Mouse (Mus musculus): ENCODE data around the gene Urad. TPM values are rescaled to one million over a fixed set of nuclear protein-coding genes. Genes with fewer than 3 reads are reported as not detected.

Gene Urad
- total RNA-seq (2022) = not detected

DNA sequence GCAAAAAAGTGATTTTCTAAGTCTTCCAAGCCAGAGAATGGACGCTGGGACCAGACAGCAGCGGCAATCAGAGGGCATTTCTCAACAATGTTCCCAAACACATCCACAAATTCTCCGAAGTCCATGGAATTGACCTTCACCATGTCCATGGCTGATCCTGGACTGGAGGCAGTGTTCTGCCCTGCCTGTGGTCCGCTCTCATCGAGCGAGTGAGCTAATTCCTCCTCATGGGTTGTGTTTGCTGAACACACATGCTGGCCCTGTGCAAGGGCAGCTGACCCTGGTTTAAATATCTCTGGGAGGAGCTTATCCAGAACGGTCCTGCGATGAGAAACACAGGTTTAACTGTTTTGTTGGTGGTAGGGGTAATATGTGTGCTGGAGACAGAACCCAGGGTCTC, at the start of gene Urad:
Urad (minus strand) TSS at position 258 of the 400 bp plus-strand sequence.
- DNase-seq (ENCODE audit: low spot score in 2 of 2) = no peak

- no peak for DNase-seq (ENCODE audit: low spot score in 2 of 2)
Measured at GRCm38 (mm10) chr5:147370276-147370675, 48.0 kb upstream of the Urad start.

GRCm38 (mm10) chr5:147368221-147368620, 46.0 kb upstream of the Urad start:
- DNase-seq (ENCODE audit: low spot score in 2 of 2) = no peak

DNA sequence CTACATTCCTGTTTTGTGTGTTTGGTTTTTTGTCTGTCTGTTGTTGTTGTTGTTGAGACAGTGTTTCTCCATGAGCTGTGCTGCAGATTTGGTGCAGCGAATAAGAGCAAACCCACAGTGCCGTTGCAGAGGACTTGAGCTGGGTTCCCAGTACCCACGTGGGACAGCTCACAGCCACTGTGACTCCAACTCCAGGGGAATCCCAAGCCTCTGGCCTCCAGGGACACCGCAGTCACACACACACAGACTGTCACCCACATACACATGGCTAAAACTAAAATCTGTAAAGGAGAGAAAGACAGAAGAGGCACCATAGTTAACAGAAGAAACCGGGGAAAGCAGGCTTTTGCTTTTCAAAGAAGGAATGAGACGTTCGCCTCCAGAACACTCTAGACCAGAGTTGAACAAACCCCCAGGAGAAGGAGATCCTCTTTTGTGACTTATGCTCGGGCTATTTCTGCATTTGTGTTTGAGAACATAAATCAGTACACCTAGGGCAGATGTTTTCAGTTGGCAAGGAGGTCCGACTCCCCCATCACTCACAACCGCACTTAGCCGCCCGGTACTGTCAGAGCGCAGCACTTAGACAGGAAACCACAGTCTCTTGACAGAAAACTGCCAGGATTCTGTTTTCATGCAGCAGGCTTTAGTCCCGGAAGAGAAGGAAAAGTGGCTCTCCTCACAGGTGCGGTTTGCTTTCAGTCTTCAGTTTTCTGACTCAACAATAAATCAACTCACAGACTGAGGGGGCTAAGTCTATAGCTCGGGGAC, 43.9 kb upstream of the Urad start:
- no peak for DNase-seq (ENCODE audit: low spot score in 2 of 2)

DNA sequence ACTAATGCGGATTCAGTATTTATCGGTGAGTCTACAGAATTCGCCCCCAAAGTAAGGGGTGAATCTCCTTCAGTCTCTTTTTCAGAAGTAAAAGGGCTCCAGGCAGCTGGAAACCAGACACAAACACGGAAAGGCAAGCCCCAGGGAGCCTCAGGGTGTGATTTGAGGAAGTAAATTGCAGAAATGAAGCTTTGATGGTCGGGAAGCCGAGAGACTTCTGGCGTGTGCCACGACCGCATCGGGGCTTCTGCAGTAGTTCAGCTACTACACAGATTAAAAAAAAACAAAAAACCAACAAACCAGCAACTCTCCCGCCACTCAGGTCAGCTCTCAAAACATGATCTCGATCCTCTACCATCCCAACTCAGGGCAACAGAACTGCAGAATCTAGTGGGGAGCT, 40.8 kb upstream of the Urad start:
- DNase-seq (ENCODE audit: low spot score in 2 of 2) = no peak

DNA sequence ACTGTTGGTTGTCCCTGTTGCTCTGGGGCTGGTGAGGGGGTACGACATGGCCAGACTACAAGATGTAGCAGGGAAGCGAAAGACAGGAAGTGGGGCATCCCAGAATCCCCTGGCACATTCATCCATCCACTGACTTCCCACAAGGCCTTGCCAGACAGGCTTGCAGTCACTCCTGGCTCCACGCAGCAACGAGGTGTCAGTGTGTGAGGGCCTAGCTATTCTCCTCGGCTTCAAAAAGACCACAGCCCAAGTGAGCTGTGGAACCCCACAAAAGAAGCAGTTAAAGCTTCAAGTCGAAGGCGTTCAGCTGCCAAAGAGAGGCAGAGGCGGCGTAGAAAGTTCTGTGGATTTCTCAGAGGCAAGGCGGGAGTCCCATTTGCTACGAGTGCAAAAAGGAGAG, 36.2 kb upstream of the Urad start:
- no peak for DNase-seq (ENCODE audit: low spot score in 2 of 2)

- DNase-seq (ENCODE audit: low spot score in 2 of 2) = no peak
Measured at GRCm38 (mm10) chr5:147357536-147357935, 35.3 kb upstream of the Urad start.

DNA sequence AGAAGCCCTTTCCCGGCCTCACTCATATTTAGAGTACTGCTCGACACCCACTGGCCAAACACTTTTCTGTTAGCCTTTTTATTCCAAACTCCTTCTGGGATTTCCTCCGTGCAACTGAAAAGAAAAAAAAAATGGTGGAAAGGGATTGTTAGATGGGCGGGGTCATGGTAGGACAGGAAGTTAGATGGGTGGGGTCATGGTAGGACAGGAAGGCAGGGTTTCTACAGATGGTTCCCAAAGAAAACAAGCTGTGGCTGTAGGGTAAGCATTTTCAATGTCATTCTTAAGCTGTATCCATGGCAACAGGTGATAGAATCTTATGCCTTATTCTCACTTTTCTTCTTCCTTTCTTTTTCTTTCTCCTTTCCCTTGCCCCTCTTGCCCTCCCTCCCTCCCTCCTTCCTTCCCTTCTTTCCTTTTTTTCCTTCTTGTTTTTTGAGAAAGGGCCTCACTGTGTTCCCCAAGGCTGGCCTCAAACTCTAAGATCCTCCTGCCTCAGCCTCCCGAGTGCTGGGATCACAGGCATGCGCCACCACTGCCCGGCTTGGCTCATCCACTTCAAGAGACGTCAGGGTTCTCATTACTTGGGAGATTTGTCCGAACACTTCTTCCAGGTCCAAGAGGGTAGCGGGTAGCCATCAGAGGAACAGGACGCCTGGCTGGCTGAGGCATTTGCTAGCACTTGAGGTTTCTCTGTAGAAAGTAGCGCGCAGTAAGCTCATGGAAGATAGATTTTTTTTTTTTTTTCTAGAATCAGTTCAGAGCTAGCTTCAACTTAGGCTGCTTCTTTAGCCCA, 34.2 kb upstream of the Urad start:
- no peak for DNase-seq (ENCODE audit: low spot score in 2 of 2)

- no peak for DNase-seq (ENCODE audit: low spot score in 2 of 2)
Measured at GRCm38 (mm10) chr5:147355788-147356187, 33.5 kb upstream of the Urad start.

DNA sequence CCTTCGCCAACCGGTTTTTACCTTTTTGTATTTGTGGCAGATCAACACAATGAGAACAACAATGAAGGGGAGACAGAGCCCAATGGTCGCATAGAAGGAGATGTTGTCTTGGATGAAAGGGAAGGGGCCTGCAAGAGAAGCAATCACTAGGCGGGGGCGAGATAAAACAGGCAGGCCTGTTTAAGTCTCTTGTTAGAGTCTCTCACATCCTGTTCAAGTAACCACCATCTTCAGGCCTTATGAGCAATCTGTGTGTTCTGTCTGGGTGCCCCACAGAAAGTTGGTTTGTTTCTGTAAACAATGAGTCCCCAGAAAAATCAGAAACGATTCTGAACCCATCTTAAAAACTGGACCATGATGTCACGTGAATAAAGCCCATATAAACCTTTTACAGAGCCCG, 32.7 kb upstream of the Urad start:
- no peak for DNase-seq (ENCODE audit: low spot score in 2 of 2)

DNA sequence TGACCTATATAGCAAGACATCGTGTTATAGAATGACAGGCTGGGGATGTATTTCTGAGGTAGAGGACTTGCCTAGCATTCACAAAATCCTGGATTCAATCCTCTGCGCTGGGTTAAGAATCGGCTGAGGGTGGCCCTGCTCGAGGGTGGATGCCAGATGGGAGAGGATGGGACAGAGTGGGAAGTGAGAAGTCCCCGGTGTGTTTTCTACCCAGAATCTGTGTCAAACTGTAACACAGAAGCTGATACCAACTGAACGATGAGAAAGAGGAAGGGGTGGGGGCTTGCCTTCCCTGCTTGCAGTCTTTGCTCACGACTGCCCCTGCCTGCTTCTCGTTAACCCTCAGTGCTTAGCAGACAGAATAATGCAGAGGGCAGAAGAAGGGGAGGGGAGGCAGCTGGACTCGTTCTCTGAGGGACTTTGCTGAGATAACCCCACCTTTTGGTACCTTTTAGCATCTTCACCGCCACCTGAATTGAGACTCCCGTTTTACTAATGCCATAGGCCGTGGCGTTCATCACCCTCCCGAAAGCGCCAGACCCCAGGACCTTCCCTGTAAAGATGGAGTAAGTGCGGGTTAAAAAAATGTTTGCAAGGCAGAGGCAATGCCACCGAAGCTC, 32.0 kb upstream of the Urad start:
- DNase-seq (ENCODE audit: low spot score in 2 of 2) = peak; percentile 23 to 44

GRCm38 (mm10) chr5:147351931-147352330, 29.7 kb upstream of the Urad start:
- no peak for DNase-seq (ENCODE audit: low spot score in 2 of 2)

- DNase-seq (ENCODE audit: low spot score in 2 of 2) = no peak
Measured at GRCm38 (mm10) chr5:147345981-147346380, 23.7 kb upstream of the Urad start.

- no peak for DNase-seq (ENCODE audit: low spot score in 2 of 2)
Measured at GRCm38 (mm10) chr5:147343904-147344303, 21.7 kb upstream of the Urad start.

- no peak for DNase-seq (ENCODE audit: low spot score in 2 of 2)
Measured at GRCm38 (mm10) chr5:147342901-147343300, 20.7 kb upstream of the Urad start.

- DNase-seq (ENCODE audit: low spot score in 2 of 2) = no peak
Measured at GRCm38 (mm10) chr5:147340741-147341414, 18.6 kb upstream of the Urad start.

DNA sequence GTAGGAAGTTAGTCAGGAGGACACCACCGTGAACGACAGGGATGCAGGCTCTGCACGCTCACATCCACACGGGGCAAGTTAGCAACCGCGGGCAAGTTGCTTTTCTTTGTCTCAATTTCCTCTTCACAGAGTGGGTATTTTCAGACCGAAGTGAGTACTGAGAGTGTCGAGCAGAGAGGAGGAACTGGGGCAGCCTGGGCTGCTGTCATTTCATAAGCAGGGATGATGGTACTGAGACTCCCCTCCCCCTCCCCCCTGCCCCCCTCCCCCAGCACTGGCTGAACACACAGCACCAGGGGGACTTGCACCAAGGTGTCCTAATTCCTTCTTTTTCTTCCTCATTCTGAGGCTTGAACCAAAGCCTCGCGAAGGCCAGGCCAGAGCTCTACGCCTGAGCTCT, 17.3 kb upstream of the Urad start:
- no peak for DNase-seq (ENCODE audit: low spot score in 2 of 2)

DNA sequence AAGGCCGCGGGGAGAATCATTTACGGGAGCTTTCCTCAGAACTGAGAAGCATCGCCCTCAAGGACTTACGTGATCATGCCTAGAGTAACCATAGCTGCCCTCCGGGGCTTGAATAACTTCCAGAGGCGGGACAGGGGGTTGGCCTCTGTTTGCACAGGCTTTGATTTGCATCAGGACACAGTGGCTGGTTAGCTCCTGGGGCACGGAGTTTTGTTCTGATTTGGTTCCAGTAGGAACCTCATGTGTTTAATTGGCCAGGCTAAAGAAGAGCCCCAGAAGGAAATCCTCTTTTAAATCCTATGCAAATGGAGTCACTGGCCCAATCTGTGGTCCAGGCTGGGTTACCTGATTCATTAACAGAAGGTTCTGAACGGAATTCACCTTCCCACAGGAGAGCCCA, 16.7 kb upstream of the Urad start:
- no peak for DNase-seq (ENCODE audit: low spot score in 2 of 2)

- DNase-seq (ENCODE audit: low spot score in 2 of 2) = no peak
Measured at GRCm38 (mm10) chr5:147332711-147333110, 10.5 kb upstream of the Urad start.

GRCm38 (mm10) chr5:147331547-147331946, 9.3 kb upstream of the Urad start:
- DNase-seq (ENCODE audit: low spot score in 2 of 2) = peak in 1 of 2 experiments; percentile 37

DNA sequence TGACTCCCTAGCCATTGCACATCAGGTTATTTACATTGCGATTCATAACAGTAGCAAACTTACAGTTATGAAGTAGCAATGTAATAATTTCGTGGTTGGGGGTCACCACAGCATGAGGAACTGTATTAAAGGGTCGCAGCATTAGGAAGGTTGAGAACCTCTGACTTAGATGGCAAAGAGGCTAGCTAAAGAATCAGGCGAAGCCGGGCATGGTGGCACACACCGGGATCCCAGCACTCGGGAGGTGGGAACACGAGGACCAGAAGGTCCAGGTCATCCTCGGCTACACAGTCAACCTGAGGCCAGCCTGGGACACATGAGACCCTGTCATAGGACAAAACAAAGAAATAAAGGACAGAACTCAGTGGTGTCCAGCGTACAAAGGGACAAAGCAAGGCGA, 7.7 kb upstream of the Urad start:
- no peak for DNase-seq (ENCODE audit: low spot score in 2 of 2)

GRCm38 (mm10) chr5:147327636-147328035, 5.4 kb upstream of the Urad start:
- no peak for DNase-seq (ENCODE audit: low spot score in 2 of 2)
